Mouse (Mus musculus) kidney, adult 2 months (tissue): Measurements from ENCODE around the gene Tarbp1.

ENCODE experiments used
- CTCF ChIP-seq: fragments of 200-500 bp; conservative IDR thresholded peaks from 2 replicates; pipeline ENCODE4 v1.5.1; 2011; ENCODE audit warnings: low read depth, mild to moderate bottlenecking, control low read depth, low read length, moderate library complexity, mixed read lengths; ENCODE audit not compliant: insufficient read depth, insufficient read length
- POLR2A ChIP-seq: fragments of 200-500 bp; IDR thresholded peaks from one replicate; pipeline ENCODE4 v1.6.1; 2011; ENCODE audit warnings: low read depth, low read length, control low read depth

- TF ChIP-seq CTCF = no peak
- TF ChIP-seq POLR2A = no peak
These were observed 49.5 kb upstream of the Tarbp1 start for GRCm38 (mm10) chr8:126524233-126524985.
